Mouse (Mus musculus) liver, adult (tissue): Measurements from ENCODE around the gene Tnc.

Source experiments
- GATA4 ChIP-seq: IDR thresholded peaks from 2 replicates; pipeline ENCODE4 v1.6.1; 2014; ENCODE audit warnings: mild to moderate bottlenecking, low read length; ENCODE audit not compliant: insufficient replicate concordance

The Tnc gene

GRCm38 (mm10) chr4:64000293-64000692 is 46.5 kb downstream of the Tnc start:
- TF ChIP-seq GATA4: no peak

GRCm38 (mm10) chr4:63993462-63994113 is 53.2 kb downstream of the Tnc start:
- TF ChIP-seq GATA4: no peak

GRCm38 (mm10) chr4:63990216-63990615 is 56.6 kb downstream of the Tnc start:
- no peak for TF ChIP-seq GATA4

- no peak for TF ChIP-seq GATA4
Observed at GRCm38 (mm10) chr4:63988090-63988489, 58.7 kb downstream of the Tnc start.

GRCm38 (mm10) chr4:63986576-63986975 is 60.2 kb downstream of the Tnc start:
- no peak for TF ChIP-seq GATA4

- no peak for TF ChIP-seq GATA4
Observed at GRCm38 (mm10) chr4:63983098-63983445, 63.7 kb downstream of the Tnc start.

- no peak for TF ChIP-seq GATA4
Observed at GRCm38 (mm10) chr4:63982425-63983097, 64.3 kb downstream of the Tnc start.

GRCm38 (mm10) chr4:63980211-63980794 is 66.5 kb downstream of the Tnc start:
- no peak for TF ChIP-seq GATA4

- no peak for TF ChIP-seq GATA4
Observed at GRCm38 (mm10) chr4:63979635-63980034, 67.2 kb downstream of the Tnc start.

GRCm38 (mm10) chr4:63972536-63972935 is 74.3 kb downstream of the Tnc start:
- no peak for TF ChIP-seq GATA4

- no peak for TF ChIP-seq GATA4
Observed at GRCm38 (mm10) chr4:63971762-63972161, 75.1 kb downstream of the Tnc start.

- no peak for TF ChIP-seq GATA4
Observed at GRCm38 (mm10) chr4:63970925-63971324, 75.9 kb downstream of the Tnc start.

- no peak for TF ChIP-seq GATA4
Observed at GRCm38 (mm10) chr4:63969891-63970290, 76.9 kb downstream of the Tnc start.

- no peak for TF ChIP-seq GATA4
Observed at GRCm38 (mm10) chr4:63963410-63963809, 83.4 kb downstream of the Tnc start.

- TF ChIP-seq GATA4: no peak
Observed at GRCm38 (mm10) chr4:63961858-63962468, 84.9 kb downstream of the Tnc start.

GRCm38 (mm10) chr4:63958601-63959000 is 88.2 kb downstream of the Tnc start:
- TF ChIP-seq GATA4: no peak
